Mouse (Mus musculus) cerebellum, postnatal 14 days (tissue): Measurements from ENCODE around the gene Pdzrn3.

Experiments
- DNase-seq, 2 experiments: peaks; one replicate each; pipeline ENCODE4 v3.0.0; 2021; ENCODE audit warnings: mixed read lengths in 2 of 2

Gene Pdzrn3

GRCm38 (mm10) chr6:101327196-101327595 lies 50.5 kb downstream of the Pdzrn3 start:
- DNase-seq = peak; percentile 22 to 27

GRCm38 (mm10) chr6:101325842-101326639 lies 51.7 kb downstream of the Pdzrn3 start:
- no peak for DNase-seq

GRCm38 (mm10) chr6:101322580-101322979 lies 55.1 kb downstream of the Pdzrn3 start:
- DNase-seq = no peak

GRCm38 (mm10) chr6:101320386-101320785 lies 57.3 kb downstream of the Pdzrn3 start:
- no peak for DNase-seq

- DNase-seq = no peak
These were observed 58.2 kb downstream of the Pdzrn3 start for GRCm38 (mm10) chr6:101319374-101319967.

DNA sequence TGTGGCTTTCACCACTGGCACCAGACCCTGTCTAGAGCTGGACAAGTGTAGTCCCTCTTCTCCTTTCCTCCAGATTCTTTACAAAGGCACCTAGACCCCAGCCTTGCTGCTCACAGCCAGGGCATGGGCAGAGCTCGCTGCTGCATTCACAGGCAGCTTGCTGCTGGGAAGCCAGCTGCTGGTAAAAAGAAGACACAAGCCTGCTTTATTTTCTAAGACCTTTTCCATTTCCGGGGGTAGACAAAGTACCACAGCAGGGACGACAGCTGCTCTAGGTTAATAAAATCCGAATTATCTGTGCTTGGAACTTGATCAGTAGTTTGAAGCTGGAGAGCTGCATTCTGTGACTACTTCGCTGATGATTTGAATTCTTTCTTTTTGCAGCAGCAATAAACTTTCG lies 59.2 kb downstream of the Pdzrn3 start:
- no peak for DNase-seq

GRCm38 (mm10) chr6:101311446-101311845 lies 66.3 kb downstream of the Pdzrn3 start:
- DNase-seq = no peak

DNA sequence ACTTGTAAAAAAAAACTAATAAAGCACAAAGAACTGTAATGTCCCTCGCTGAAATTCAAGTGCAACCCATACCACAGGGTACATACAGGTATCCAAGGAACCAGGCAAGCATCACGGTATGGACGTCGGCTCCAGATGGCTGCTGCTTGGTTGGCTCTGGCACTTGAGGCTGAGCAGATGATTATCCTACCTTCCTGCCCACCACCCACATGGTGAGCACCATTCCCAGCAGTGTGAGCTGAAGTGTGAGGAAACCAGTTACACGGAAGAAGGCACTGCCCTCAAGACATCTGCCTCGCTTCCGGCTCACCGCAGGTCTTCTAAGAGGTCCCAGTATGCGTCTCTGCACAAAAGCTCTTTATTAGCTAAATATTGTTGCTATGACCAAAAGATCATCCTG lies 67.2 kb downstream of the Pdzrn3 start:
- DNase-seq = peak in 1 of 2 experiments; percentile 18

DNA sequence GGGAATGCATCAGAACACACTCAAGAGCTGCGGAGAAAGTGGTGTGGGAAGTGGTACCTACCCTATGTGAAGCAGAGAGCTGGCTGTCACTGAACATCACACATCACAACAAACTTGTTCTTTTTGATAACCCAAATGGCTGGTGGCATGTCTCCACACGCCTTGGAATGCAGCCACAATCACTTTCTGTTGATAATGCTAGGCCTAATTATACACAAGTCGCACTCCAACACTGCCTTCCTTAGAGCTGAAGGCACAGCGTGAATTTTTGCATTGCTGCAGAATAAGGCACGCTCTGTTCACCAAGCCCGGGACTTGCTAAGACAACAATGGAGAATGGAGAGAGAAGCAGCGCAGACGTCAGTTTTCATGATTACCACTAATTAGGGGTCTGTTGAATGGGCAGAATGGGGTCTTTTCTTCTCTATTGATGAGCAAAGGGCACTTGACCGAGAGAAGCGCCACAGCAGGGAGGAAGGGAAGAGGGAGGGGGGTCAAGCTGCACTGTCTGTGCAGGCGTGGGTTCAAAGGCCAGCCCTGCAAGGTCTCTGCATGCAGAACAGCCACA lies 69.6 kb downstream of the Pdzrn3 start:
- DNase-seq = peak; percentile 15 to 29

DNA sequence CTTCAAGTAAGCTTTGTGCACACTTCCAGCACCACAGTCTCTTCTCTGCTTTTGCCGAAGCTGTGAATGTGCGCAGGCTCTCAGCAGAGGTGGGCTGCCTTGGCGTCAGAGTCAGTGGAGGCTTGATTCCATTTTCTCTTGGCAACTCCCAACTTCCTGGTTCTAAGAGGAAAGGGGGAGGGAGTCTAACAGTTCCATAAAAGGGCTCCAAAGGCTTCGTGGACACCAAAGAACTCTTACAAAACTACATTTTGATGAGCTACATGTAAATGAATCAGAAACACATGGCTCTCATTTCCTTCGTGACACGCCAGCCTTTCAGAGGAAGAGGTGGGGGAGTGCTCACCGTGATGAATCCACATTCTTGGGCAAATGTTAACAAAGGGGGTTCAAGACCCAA lies 70.9 kb downstream of the Pdzrn3 start:
- DNase-seq = no peak

DNA sequence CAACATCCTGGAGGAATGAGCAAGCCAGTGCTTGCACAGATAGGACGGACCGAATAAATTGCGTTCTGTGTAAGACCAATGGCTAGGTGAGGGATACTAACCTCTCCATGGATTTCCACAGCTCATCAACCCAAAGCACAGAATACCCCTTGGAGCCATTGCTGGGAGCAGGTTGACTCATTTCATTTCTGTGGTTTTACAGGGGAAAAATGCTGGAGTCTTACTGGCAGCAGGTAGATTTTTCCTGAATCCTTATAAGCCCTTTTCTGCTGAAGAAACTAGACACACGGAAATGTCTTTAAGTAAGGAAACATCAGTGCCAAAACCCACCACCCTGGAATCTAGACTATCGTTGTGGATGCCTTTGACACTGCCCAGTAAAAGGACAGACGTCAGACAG lies 72.2 kb downstream of the Pdzrn3 start:
- no peak for DNase-seq

GRCm38 (mm10) chr6:101303959-101304738 lies 73.5 kb downstream of the Pdzrn3 start:
- peak; percentile 22 to 54 for DNase-seq

GRCm38 (mm10) chr6:101303501-101303900 lies 74.2 kb downstream of the Pdzrn3 start:
- no peak for DNase-seq

DNA sequence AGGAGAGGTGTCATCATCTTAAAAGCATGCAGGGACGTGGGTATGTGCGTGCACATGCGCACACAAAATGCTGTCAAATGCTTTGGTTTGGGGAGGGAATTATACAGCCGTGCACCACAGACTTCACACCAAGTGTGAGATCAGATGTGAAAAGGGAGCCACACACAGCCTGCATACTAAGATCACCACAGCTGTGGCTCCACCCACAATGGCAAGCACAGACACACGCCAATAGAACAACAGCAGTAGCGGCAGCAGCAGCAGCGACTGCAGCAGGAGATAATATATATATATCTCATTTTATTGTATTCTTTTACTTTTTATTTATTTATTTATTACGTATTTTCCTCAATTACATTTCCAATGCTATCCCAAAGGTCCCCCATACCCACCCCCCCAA lies 76.5 kb downstream of the Pdzrn3 start:
- DNase-seq = no peak

DNA sequence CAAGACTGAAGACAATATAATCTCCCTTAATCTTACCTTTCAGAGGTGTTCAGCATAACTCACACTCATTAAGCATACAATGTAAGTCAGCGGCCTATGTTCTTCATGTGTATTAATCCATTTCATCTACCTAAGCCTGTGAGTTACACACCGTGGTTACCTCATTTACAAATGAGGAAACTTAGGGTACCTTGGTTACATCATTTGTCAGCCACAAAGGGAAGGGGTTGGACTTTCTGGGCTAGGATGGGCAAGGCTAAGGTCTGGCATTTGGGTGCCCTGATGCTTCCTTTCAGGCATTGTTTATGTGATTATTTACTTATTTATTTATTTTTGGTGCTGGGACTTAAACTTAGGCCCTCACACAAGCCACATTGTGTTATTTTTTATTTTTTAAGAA lies 78.3 kb downstream of the Pdzrn3 start:
- no peak for DNase-seq

DNA sequence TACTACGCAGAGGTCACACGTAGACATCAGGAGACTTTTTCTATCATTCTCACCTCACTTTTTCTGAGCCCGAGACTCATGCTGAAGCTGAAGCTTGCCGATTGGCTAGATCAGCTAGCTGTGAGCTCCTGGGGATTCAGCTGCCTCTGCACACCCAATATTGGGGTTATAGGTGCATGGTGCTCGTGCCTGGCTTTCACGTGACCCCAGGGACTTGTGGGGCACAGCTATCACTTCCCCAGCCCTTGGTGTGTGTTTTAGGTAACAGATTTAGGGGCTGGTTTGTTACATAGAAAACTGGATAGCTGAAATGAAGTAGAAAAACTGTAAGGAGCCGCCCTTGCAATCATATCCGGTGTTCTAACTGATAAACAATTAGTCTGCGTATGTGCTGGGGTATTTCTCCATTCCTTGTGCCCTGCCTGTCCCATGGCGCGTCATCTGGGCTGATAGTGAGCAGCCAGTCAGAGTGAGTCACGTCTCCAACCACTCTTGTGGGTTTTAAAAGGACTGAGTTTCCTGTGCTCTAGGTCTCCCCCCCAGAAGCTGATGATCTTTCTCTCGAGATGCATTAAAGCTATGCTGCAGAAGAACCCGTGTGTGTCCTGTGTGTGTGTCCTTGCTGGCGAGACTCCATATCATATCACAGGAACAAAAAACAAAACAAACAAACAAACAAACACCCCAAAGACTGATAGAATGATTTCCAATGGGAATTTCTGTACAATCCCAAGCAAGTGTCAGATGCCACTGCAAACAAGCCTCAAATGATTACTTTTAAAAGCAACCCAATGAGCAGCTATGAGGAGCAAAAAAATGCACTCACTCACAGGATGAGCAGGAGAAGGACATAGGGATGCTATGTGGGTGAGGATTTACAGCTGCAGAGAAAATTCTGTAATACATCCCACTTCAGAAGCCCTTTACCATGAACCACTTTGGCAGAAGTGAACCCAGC lies 79.9 kb downstream of the Pdzrn3 start:
- no peak for DNase-seq

DNA sequence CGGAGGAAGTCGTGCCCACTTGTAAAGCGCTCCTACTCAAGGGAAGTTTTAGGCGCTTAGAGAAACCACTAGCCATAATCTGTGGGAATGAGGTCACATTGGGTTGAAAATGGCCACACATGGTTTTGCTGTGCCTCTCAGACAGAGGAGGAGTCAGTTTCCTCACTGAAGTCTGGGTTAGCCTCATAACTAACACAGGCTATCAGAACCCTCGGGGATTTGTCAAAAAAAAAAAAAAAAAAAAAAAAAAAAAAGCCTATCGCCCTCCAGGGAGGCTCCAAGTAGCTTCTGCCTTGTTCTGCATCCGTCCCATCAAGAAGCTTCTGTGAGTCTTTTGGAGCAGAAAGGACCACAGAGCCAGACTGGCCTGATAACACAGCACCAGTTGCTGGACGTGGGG lies 80.7 kb downstream of the Pdzrn3 start:
- no peak for DNase-seq

- no peak for DNase-seq
These were observed 81.4 kb downstream of the Pdzrn3 start for GRCm38 (mm10) chr6:101296280-101296679.

GRCm38 (mm10) chr6:101293036-101293572 lies 84.6 kb downstream of the Pdzrn3 start:
- no peak for DNase-seq

- DNase-seq = no peak
These were observed 85.8 kb downstream of the Pdzrn3 start for GRCm38 (mm10) chr6:101291944-101292343.

- DNase-seq = no peak
These were observed 87.5 kb downstream of the Pdzrn3 start for GRCm38 (mm10) chr6:101290160-101290559.

GRCm38 (mm10) chr6:101289428-101289827 lies 88.3 kb downstream of the Pdzrn3 start:
- peak; percentile 57 to 60 for DNase-seq
